Mouse (Mus musculus) cerebellum, postnatal 4 days (tissue): ENCODE measurements around the gene Tspan32.

Experiments
- DNase-seq, 2 experiments: peaks; one replicate each; pipeline ENCODE4 v3.0.0; 2022; ENCODE audit warnings: low spot score in 2 of 2, mixed read lengths in 1 of 2

Gene Tspan32

GRCm38 (mm10) chr7:143007599-143008369 is 2.9 kb downstream of the Tspan32 start:
- peak; percentile 96 to 97 for DNase-seq

- DNase-seq, result no peak
Measured at GRCm38 (mm10) chr7:143008370-143008926, 3.6 kb downstream of the Tspan32 start.

- no peak for DNase-seq
Measured at GRCm38 (mm10) chr7:143008996-143009665, 4.3 kb downstream of the Tspan32 start.

- DNase-seq, result no peak
Measured at GRCm38 (mm10) chr7:143009996-143010395, 5.2 kb downstream of the Tspan32 start.

- no peak for DNase-seq
Measured at GRCm38 (mm10) chr7:143011226-143011625, 6.4 kb downstream of the Tspan32 start.

GRCm38 (mm10) chr7:143012230-143012875 is 7.5 kb downstream of the Tspan32 start:
- DNase-seq, result peak in 1 of 2 experiments; percentile 20

GRCm38 (mm10) chr7:143013420-143014178 is 8.8 kb downstream of the Tspan32 start:
- peak in 1 of 2 experiments; percentile 43 for DNase-seq

GRCm38 (mm10) chr7:143014862-143015659 is 10.2 kb downstream of the Tspan32 start:
- peak in 1 of 2 experiments; percentile 15 for DNase-seq

GRCm38 (mm10) chr7:143015755-143016423 is 11.0 kb downstream of the Tspan32 start:
- peak in 1 of 2 experiments; percentile 37 for DNase-seq

- DNase-seq, result no peak
Measured at GRCm38 (mm10) chr7:143016424-143017142, 11.7 kb downstream of the Tspan32 start.

- no peak for DNase-seq
Measured at GRCm38 (mm10) chr7:143017181-143017580, 12.3 kb downstream of the Tspan32 start.

GRCm38 (mm10) chr7:143020040-143020439 is 15.2 kb downstream of the Tspan32 start:
- DNase-seq, result no peak

GRCm38 (mm10) chr7:143020764-143021163 is 15.9 kb downstream of the Tspan32 start:
- no peak for DNase-seq

GRCm38 (mm10) chr7:143021356-143022164 is 16.7 kb downstream of the Tspan32 start:
- no peak for DNase-seq

GRCm38 (mm10) chr7:143023499-143023898 is 18.7 kb downstream of the Tspan32 start:
- no peak for DNase-seq

GRCm38 (mm10) chr7:143024293-143024692 is 19.4 kb downstream of the Tspan32 start:
- no peak for DNase-seq

- no peak for DNase-seq
Measured at GRCm38 (mm10) chr7:143025496-143025895, 20.6 kb downstream of the Tspan32 start.

- DNase-seq, result no peak
Measured at GRCm38 (mm10) chr7:143027196-143027595, 22.4 kb downstream of the Tspan32 start.
